Mouse (Mus musculus) liver, embryonic 11.5 days (tissue): Measurements from ENCODE around the gene Cpxm2. TPM values are rescaled to one million over a fixed set of nuclear protein-coding genes. Genes with fewer than 3 reads are reported as not detected.

Experiments used
- ATAC-seq: fragments of 200-750 bp; cut with Nextera tagmentation; replicated peaks from 2 replicates; pipeline ENCODE4 v1.8.0; 2017; ENCODE audit warnings: moderate number of reproducible peaks, mild to moderate bottlenecking, moderate TSS enrichment, moderate library complexity; ENCODE audit not compliant: low FRiP score
- DNase-seq: peaks from one replicate; pipeline ENCODE4 v3.0.0-alpha.2; 2017; ENCODE audit warnings: low spot score
- H3K27ac ChIP-seq: fragments of 300-500 bp; sonication (generic); 2 replicates; pipeline ENCODE4 v1.5.1; 2014; ENCODE audit warnings: mild to moderate bottlenecking, low read depth, low read length, control low read depth
- H3K27me3 ChIP-seq: fragments of 300-500 bp; sonication (generic); replicated peaks from 2 replicates; pipeline ENCODE4 v1.6.1; 2014; ENCODE audit warnings: low read length, mixed read lengths; ENCODE audit not compliant: control insufficient read depth, insufficient read depth
- H3K36me3 ChIP-seq: fragments of 300-500 bp; sonication (generic); 2 replicates; pipeline ENCODE4 v1.6.1; 2014; ENCODE audit warnings: mild to moderate bottlenecking, low read length, moderate library complexity, mixed read lengths; ENCODE audit not compliant: control insufficient read depth, insufficient read depth
- H3K4me1 ChIP-seq: fragments of 300-500 bp; sonication (generic); replicated peaks from 2 replicates; pipeline ENCODE4 v1.6.1; 2014; ENCODE audit warnings: low read length, mixed read lengths; ENCODE audit not compliant: control insufficient read depth, insufficient read depth
- H3K4me2 ChIP-seq: fragments of 300-500 bp; sonication (generic); 2 replicates; pipeline ENCODE4 v1.6.1; 2014; ENCODE audit warnings: mild to moderate bottlenecking, control low read depth, moderate library complexity
- H3K4me3 ChIP-seq: fragments of 300-500 bp; sonication (generic); 2 replicates; pipeline ENCODE4 v1.5.1; 2014; ENCODE audit warnings: low read depth, low read length, control low read depth
- H3K9ac ChIP-seq: fragments of 300-500 bp; sonication (generic); 2 replicates; pipeline ENCODE4 v1.6.1; 2014; ENCODE audit warnings: low read depth, low read length, control low read depth
- H3K9me3 ChIP-seq: fragments of 300-500 bp; sonication (generic); 2 replicates; pipeline ENCODE4 v1.6.1; 2016; ENCODE audit warnings: low read length, inconsistent platforms, mixed read lengths; ENCODE audit not compliant: control insufficient read depth
- WGBS: fragments of 180-500 bp; shearing (Covaris S2); extraction: QIAGEN DNeasy Blood & Tissue Kit; methylation state at CpG from one replicate; pipeline ENCODE4 v1.1.7; 2014; 5-methylcytosine and 5-hydroxymethylcytosine counted together
- polyA plus RNA-seq: library from polyadenylated mRNA; unstranded; fragments of >200 nt; fragmentation: Nextera tagmentation; extraction: Ambion mirVana; gene quantifications from 2 replicates; pipeline ENCODE4 v1.2.1, GENCODE M21; 2014

Cpxm2 gene
- polyA plus RNA-seq, 1 experiment from 2014 or later: 0.56 TPM

DNA sequence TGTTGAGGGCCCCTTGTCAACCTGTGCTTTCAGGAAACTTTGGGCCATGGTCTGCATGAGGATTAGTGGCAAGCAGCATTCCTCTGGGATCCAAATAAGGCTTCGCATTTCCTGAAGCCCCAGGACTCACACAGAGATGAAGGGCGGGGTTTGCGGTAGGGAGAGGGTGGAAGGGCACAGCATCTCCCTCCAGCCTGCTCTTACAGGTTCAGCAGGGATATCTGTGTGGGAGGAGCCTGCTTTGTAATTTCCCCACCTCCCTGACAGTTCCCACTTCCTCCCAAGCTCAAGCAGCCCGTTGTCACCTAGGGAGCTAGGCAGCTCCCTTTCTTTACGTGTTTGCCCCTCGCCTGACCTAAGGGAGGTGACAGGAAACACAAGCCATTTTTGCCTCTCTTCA is 165.5 kb downstream of the Cpxm2 start:
- Histone ChIP-seq H3K4me3 (no peak overlapping the region), H3K9me3 (no peaks in the 10 kb centered on the region), H3K27ac (no peak overlapping the region), H3K27me3 (no peaks in the 10 kb centered on the region), H3K4me1 (no peaks in the 10 kb centered on the region), H3K9ac (no peak overlapping the region), H3K4me2 (no peak overlapping the region), H3K36me3 (no peaks in the 10 kb centered on the region)
- no peak for DNase-seq
- ATAC-seq: no peak
- WGBS: 23% methylated on average over 6 of the region's 6 CpGs

Other genes with a start within 250 kb of the Cpxm2 start
- gene Gpr26, start 188.3 kb downstream of the Cpxm2 start, polyA plus RNA-seq: not detected in 2 replicates
- 12.8 and 14.1 TPM in 2 replicates for gene Chst15, start 162.5 kb upstream of the Cpxm2 start, polyA plus RNA-seq